Mouse (Mus musculus): ENCODE results near the gene Arhgef16. TPM values are rescaled to one million over a fixed set of nuclear protein-coding genes. Genes with fewer than 3 reads are reported as not detected.

Arhgef16 gene
- polyA plus RNA-seq, 1 experiment, result not detected

DNA sequence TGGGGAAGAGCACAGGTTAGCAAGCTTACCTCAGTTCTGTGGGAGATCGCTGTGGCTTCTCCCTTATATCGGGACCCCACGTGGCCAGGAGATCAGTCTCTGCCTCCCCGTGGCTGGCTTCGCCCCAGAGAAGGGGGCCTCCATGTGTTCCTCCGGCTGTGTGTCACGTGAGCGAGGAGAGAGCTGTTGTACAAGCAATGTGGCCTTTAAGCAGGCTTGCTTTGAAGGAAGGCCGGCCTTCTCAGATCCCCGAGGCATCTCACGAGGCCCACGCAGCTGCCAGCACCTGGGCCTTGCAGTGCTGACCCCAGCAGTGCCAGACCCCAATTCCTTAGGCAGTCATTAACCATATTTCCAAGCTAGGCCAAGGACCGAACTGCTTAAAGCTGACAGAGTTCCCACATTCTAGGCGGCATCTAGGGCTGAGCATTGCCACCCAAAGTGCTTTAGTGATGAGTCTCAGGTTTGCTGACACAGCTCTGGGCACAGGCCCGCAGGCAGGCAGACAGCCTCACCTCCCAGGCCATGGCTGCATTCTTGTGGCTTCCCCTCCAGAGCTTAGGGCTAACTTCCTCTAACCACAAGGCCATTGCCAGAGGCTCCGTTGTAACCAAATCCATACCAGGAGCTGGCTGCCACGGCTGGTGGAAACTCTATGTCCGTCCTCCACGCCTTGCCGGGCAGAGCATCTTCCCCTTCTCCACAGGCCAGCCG is 53.2 kb downstream of the Arhgef16 start:
- no peak for TF ChIP-seq GATA1 (IDR thresholded peaks at IDR 0.05; ENCODE audit: low read length)

DNA sequence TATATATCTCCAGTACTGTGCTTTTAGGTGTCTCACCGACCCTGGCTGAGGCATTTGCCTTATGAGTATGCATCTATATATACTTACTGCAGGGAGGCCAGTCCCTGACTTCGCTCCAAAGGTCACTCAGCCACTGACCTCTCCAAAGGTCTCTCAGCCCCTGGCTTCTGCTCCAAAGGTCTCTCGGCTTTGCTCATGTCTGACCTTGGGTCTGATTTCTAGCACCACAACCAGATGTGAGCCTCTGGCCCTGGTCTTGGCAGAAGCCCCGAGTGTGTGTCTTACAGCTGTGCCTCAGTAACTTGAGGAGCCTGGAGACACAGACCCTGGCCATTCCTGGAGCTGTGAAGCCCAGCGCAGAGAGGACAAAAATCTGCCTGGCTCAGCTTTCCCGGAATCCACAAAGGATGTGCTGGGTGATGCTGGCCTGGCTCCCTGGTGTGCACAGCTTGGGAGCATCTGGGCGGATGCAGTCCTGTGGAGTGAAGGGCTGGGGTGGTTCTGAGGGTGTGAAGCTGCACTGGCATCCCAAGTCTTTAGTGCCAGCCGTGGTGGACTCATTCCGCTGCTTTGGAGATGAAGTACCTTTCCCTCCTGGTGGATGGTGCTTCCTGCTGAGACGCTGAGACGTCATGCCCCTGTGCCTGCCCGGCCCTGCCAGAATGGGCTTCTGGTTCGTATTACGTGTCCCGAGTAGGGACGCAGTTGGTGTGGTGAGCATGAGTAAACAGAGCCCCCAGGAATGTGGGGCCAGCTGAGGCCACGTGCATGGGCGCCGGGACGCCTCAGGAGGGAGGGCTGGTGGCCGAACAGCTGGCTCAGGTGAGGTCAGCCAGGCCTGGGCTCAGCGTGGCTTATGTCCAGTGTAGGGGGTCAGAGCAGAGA is 54.0 kb downstream of the Arhgef16 start:
- TF ChIP-seq GATA1 (IDR thresholded peaks at IDR 0.05; ENCODE audit: low read length), result no peak

DNA sequence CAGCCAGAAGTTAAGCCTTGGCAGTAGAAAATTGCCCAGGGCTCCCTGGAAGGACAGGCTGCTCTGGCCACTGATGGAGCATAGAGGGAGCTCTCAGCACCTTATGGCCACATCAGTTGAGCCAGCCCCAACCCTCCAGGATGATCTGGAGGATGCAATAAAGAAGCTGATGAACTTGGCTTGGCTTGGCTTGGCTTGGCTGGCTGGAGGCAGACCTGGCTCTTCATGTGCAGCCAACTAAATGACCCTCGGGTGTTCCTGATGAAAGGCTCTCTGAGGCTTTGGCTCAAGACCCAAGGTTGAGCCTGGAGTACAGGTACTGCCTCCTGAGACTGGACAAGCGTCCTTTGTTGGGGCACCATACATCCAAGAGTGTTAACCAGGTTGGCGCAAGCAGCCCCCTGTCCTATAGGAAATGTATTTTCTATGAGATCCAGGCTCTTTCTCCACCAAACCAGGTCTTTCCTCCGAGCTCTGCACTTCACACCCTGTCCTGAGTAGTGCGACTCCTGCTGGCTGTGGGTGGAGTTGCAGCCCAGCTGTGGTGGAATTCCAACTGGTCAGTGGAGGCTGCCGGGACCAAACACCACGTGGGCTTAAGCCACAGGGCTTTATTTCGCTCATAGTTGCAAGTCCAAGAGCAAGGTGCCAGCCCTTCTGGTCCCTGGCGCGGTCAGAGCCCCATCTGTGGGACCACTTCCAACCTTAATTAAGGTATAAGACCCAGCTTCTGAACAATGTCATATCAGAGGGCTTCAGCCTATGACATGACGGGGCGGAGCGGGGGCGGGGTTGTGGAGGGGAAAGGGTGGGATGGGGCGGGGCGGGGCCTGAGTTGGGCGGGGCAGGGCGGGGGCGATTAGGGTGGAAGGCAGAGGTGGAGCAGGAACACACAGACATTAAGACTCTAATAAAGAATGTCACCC is 55.1 kb downstream of the Arhgef16 start:
- no peak for TF ChIP-seq GATA1 (IDR thresholded peaks at IDR 0.05; ENCODE audit: low read length)

DNA sequence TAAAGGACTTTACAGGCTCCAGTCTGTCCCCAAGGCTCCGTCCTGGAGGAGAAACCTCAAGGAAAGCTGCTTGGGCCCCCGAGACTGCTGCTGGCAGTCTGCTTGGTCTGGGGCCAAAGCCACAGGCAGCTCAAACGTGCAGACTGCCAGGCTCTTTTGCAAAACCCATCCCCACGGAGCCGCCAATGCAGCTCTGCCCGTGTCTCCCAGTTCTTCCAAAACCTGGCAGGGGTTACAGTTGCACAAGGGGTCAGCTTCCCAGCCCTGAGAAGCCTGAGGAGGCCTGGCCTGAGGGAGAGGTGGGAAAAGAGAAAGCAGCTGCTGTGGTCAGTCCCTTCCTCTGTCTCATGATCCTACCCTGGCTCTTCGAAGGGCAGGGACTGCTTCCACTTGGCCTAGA is 56.1 kb downstream of the Arhgef16 start:
- no peak for TF ChIP-seq GATA1 (IDR thresholded peaks at IDR 0.05; ENCODE audit: low read length)

DNA sequence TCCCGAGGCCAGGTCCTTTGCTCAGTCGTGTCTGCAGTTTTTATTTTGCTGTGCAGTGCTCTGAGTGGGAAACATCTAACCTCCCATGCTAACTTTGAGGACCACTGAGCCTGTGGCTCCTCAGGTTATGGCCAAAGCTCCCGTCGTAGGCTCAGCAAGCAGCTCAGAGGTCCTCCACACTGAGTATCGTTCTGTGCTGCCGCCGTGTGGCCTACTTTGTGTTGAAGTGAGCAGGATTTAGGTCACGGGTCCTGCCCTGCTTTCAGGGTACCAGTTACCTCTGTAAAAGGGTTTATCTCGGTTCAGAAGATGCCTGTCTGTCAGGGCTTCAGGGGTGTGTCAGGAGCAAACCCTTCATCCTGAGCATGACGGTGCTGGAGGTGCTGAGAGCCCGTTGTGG is 60.9 kb downstream of the Arhgef16 start:
- TF ChIP-seq GATA1 (IDR thresholded peaks at IDR 0.05; ENCODE audit: low read length), result no peak

DNA sequence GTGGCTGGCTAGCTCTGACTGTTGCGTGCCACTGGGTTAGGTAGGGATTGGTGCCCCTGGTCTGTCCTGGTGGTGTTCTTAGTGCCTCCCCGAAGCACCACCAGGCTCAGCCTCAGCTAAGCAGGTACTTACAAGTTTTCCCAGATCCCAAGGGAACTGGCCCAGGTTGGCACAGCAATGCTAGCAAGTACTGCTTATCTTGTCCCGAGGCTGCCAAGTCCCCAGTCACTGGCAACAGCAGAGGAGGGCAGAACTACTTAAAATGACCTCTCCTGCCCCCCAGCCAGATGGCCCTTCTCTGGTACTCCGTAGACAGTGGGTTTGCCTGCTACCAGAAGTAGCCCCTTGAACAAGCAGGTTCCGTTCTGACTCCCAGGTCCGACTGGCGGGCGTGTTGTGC is 62.3 kb downstream of the Arhgef16 start:
- TF ChIP-seq GATA1 (IDR thresholded peaks at IDR 0.05; ENCODE audit: low read length), result no peak

DNA sequence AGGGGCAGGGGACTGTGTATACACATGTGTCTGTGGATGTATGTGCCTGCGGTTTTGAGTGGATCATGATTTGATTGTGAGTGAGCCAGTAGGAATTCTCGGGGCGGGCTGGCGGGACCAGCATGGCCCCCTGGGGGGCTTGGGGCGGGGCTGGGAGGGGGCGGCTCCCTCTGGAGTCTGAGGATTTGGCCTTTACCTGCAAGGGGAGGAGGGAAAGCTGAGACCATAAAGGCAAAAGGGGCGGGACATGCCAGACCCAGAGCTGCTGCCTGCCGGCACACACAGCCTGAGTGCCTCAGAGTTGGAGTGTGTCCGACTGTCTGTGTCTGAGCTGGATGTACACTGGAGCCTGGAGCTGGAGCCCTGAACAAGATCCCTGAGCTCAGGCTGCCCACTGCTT is 64.2 kb downstream of the Arhgef16 start:
- no peak for TF ChIP-seq GATA1 (IDR thresholded peaks at IDR 0.05; ENCODE audit: low read length)

DNA sequence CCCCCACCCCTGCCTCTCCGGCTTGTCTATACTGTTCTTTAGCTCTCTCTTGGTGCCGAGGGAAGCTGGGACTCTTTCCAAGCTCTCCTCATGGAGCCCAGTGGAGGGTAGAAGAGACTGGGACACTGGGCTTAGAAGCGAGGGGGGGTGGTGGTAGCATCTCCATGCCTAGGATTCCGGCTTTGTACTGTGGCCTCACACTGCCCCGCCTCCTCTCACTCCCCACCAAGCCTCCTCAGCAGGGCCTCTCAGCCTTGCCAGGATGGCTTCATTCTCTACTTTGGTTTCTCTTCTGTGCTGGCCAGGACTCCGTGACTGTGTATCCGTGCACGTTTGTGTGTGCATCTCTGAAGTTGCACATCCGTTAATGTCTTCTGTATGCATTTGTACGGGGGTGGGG is 64.6 kb downstream of the Arhgef16 start:
- TF ChIP-seq GATA1 (IDR thresholded peaks at IDR 0.05; ENCODE audit: low read length), result no peak

DNA sequence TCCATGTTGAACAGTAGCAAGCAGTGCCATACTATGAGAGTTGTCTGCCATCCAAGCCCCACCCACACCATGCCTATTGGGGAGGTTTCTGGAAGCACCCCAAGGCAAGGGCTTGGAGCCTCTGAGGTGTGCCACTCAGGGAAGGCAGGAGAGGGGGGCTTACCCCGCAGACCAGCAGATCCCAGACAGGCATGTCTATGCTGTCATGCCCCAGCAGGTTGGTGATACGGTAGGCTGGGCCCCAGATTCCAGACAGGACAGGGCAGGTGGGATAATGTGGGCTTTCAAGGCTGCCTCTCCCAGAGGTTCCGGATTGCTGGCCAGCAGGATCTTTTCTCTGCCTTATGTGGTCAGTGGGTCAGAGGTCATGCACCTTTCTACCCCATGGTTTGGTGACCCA is 65.5 kb downstream of the Arhgef16 start:
- no peak for TF ChIP-seq GATA1 (IDR thresholded peaks at IDR 0.05; ENCODE audit: low read length)

DNA sequence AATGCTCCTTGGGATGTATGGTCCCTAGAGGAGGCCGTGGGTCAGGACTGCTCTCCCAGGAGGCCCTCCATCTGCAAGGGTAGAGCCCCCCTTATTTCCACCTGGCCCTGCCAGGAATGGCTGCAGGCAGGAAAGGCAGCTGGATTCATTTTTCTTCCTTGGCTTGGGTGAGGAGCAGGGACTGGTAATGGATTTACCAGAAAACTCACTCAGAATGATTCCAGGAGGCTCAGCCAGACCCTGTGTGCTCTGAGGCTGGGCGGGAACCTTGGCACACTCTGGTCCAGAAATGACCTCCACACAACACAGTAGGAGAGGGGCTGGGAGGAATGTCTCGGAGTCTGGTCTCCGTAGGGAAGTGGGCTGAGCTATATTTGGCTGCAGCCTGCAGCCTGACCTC is 69.2 kb downstream of the Arhgef16 start:
- TF ChIP-seq GATA1 (IDR thresholded peaks at IDR 0.05; ENCODE audit: low read length), result no peak

DNA sequence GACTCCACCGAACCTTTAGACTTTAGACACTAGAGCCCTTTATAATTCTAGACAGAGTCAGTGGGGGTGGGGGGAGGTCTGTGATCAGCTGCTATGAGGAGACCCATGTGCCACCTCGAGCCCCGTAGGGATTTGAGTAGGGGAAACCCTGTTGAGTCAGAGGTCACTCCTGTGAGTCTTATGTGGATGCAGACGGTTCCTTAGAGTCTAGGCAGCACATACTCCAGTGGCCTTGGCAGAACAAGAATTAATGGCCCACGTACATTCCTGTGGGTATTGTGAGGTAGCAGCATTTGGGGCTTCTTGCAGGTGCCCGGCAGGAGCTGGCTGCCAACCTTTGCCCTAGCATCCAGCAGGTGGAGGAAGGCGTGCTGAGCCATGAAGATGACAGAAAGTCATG is 70.1 kb downstream of the Arhgef16 start:
- TF ChIP-seq GATA1 (IDR thresholded peaks at IDR 0.05; ENCODE audit: low read length), result no peak

DNA sequence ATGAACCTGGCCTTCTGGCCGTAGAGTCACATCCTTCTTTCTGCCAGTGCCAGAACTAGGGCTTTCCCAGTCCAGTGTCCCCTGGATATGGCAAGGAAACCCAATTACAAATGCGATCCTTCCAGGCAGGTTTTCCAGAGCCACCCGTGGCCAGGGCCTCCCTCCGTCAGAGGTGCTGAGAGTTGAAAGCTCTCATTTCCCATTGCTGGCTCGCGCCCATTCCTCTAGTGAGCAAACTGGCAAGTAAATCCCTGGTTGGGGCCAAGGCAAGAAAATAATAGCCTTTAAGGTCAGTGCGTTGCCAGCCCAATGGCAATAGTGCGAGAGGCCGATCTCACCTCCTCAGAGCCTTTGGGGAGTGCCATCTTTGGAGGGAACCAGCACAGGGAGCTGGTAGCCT is 71.9 kb downstream of the Arhgef16 start:
- no peak for TF ChIP-seq GATA1 (IDR thresholded peaks at IDR 0.05; ENCODE audit: low read length)

Other genes with a start within 250 kb of the Arhgef16 start
- gene Trp73, start 161.5 kb downstream of the Arhgef16 start, polyA plus RNA-seq (2012), result 0.18 TPM in 1 of 2 replicates, not detected in the other
- gene Wrap73, start 159.3 kb downstream of the Arhgef16 start, polyA plus RNA-seq (2012), result 17.5 and 23.0 TPM in 2 replicates
- 80.5 and 100 TPM in 2 replicates for gene Tprgl, start 141.0 kb downstream of the Arhgef16 start, polyA plus RNA-seq (2012)
- gene Megf6, start 130.9 kb downstream of the Arhgef16 start, polyA plus RNA-seq (2012), result 0.03 and 0.05 TPM in 2 replicates
- gene B230104I21Rik, start 34.5 kb upstream of the Arhgef16 start, polyA plus RNA-seq (2012), result not detected in 2 replicates

All from G1E-ER4 (cell line).